Mouse (Mus musculus) liver, embryonic 12.5 days (tissue): ENCODE data around the gene Nlrc3. TPM values are rescaled to one million over a fixed set of nuclear protein-coding genes. Genes with fewer than 3 reads are reported as not detected.

Experiments used
- ATAC-seq: fragments of 200-750 bp; cut with Nextera tagmentation; 2 replicates; pipeline ENCODE4 v1.8.0; 2017; ENCODE audit warnings: moderate number of reproducible peaks, mild to moderate bottlenecking, moderate library complexity
- H3K27ac ChIP-seq: fragments of 300-500 bp; sonication (generic); 2 replicates; pipeline ENCODE4 v1.5.1; 2016; ENCODE audit warnings: mild to moderate bottlenecking
- H3K27me3 ChIP-seq: fragments of 300-500 bp; sonication (generic); replicated peaks from 2 replicates; pipeline ENCODE4 v1.6.1; 2016; ENCODE audit warnings: mild to moderate bottlenecking, moderate library complexity
- H3K36me3 ChIP-seq: fragments of 300-500 bp; sonication (generic); 2 replicates; pipeline ENCODE4 v1.6.1; 2016; ENCODE audit warnings: mild to moderate bottlenecking, moderate library complexity
- H3K4me1 ChIP-seq: fragments of 300-500 bp; sonication (generic); 2 replicates; pipeline ENCODE4 v1.6.1; 2016
- H3K4me2 ChIP-seq: fragments of 300-500 bp; sonication (generic); 2 replicates; pipeline ENCODE4 v1.6.1; 2016; ENCODE audit warnings: mild to moderate bottlenecking, moderate library complexity
- H3K4me3 ChIP-seq: fragments of 300-500 bp; sonication (generic); 2 replicates; pipeline ENCODE4 v1.5.1; 2016; ENCODE audit warnings: mild to moderate bottlenecking, moderate library complexity
- H3K9ac ChIP-seq: fragments of 300-500 bp; sonication (generic); 2 replicates; pipeline ENCODE4 v1.6.1; 2016; ENCODE audit warnings: mild to moderate bottlenecking, moderate library complexity
- H3K9me3 ChIP-seq: fragments of 300-500 bp; sonication (generic); replicated peaks from 2 replicates; pipeline ENCODE4 v1.6.1; 2016; ENCODE audit warnings: mild to moderate bottlenecking, moderate library complexity
- WGBS: fragments of 180-500 bp; shearing (Covaris S2); methylation state at CpG from one replicate; pipeline ENCODE4 v1.1.7; 2016; ENCODE audit not compliant: insufficient replicate concordance; 5-methylcytosine and 5-hydroxymethylcytosine counted together
- microRNA-seq: library from miRNA; unstranded; fragments of <30 nt; microRNA quantifications from one replicate; pipeline ENCODE4, GENCODE M21; 2017
- polyA plus RNA-seq: library from polyadenylated mRNA; unstranded; fragments of >200 nt; fragmentation: Nextera tagmentation; extraction: Ambion mirVana; gene quantifications from 2 replicates; pipeline ENCODE4 v1.2.1, GENCODE M21; 2016

Nlrc3 gene
- polyA plus RNA-seq, 1 experiment from 2014 or later: 0.55 TPM

DNA sequence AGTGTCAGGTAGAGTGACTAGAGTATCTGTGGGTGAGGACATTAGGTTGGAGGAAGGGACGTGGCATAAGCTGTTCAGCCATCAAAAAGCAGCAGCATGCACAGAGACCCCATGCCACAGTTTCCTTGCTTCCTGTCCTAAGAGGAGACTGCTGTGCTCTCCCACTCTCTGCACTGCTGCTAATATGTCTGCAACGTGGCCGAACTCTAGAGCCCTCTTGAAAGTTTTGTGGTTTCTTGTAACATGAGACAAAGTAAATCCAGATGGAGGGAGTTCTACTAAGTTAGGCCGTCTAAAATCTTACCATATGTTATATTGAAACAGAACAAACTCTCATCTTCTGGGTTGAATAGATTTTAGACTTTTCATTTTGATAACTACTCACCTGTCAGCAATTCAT, 52.5 kb downstream of the Nlrc3 start:
- Histone ChIP-seq H3K27ac (no peak overlapping the region), H3K36me3 (peaks cover 75% of the 10 kb centered on the region), H3K4me2 (no peak overlapping the region), H3K4me1 (no peaks in the 10 kb centered on the region), H3K27me3 (no peaks in the 10 kb centered on the region), H3K9ac (no peak overlapping the region), H3K4me3 (no peak overlapping the region), H3K9me3 (no peaks in the 10 kb centered on the region)
- no peak for ATAC-seq
- 69% methylated on average over 4 of the region's 4 CpGs for WGBS

DNA sequence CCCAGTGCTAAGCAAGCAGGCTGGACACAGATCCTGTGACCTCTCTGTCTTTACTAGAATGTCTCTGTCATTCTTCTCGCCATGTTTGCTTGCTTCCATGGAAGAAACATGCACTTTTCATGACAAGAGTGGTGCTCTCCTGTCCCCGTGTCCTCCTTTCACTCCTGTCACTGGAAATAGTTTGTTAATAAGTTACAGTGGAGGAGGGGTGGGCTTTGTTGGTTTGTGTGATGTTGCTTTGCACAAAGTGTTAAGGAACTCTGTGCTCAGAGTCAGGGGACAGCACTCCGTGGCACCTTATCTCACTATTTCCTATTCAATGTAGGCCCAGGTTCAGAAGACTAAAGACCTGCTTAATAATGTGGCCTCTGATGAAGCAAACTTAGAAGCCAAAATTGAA, 52.9 kb downstream of the Nlrc3 start:
- H3K9me3 ChIP-seq: no peaks in the 10 kb centered on the region
- WGBS: 64% methylated on average over 3 of the region's 3 CpGs
- ATAC-seq: peak; percentile 18; the same call in 1 of the 2 replicates
- H3K4me2 ChIP-seq: no peak overlapping the region
- no peaks in the 10 kb centered on the region for H3K4me1 ChIP-seq
- no peaks in the 10 kb centered on the region for H3K27me3 ChIP-seq
- H3K27ac ChIP-seq: no peak overlapping the region
- H3K36me3 ChIP-seq: peaks cover 73% of the 10 kb centered on the region
- no peak overlapping the region for H3K9ac ChIP-seq
- no peak overlapping the region for H3K4me3 ChIP-seq

DNA sequence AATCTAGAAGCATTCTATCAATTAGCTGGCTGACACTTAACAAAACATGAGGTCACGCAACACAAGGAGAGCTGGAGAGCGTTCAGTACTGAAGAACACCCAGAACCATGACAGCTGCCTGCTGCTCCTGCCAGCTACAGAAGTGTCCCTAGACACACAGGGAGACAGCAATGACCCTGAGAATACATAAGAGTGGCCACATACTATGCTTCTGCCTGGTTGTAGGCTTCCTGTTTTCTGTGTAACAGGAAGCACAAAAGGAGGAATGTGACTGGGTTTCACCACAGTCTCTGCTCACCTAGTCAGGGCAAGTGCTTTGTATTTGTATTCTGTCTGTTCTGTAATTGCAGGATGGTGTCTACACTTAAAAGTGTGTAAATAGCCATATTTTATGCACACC, 55.7 kb downstream of the Nlrc3 start:
- no peak overlapping the region for H3K4me3 ChIP-seq
- no peak overlapping the region for H3K4me2 ChIP-seq
- no peak for ATAC-seq
- H3K9ac ChIP-seq: no peak overlapping the region
- no peaks in the 10 kb centered on the region for H3K4me1 ChIP-seq
- no peak overlapping the region for H3K27ac ChIP-seq
- no peaks in the 10 kb centered on the region for H3K27me3 ChIP-seq
- H3K9me3 ChIP-seq: no peaks in the 10 kb centered on the region
- peaks cover 74% of the 10 kb centered on the region for H3K36me3 ChIP-seq
- WGBS: 89% methylated on average over 2 of the region's 2 CpGs

DNA sequence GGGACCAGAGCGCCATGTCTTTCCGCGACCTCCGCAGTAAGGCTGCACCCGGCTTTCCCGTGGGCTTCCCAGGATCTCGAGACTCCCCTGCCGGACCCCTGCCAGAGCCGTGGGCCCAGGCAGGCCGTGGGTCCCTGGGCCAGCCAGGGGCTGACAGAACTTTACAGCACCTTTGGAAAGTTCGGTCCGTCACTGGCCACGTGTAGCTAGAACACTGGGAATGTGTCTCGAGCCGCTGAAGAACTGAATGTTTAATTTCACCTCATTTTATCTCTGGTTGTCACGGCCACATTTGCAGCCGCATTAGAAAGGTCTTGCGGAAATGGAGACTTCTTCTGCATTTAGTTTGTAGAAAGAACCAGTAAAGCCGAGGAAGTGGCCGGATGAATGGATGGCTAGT, 67.3 kb downstream of the Nlrc3 start:
- no peak for ATAC-seq
- peak overlapping the region; percentile 82 for H3K9ac ChIP-seq
- H3K4me2 ChIP-seq: peak overlapping the region; percentile 91
- H3K27me3 ChIP-seq: no peaks in the 10 kb centered on the region
- no peaks in the 10 kb centered on the region for H3K9me3 ChIP-seq
- peaks cover 50% of the 10 kb centered on the region for H3K36me3 ChIP-seq
- peak overlapping the region; percentile 77 for H3K27ac ChIP-seq
- peak overlapping the region; percentile 76 for H3K4me3 ChIP-seq
- WGBS: 5% methylated on average over 20 of the region's 20 CpGs
- H3K4me1 ChIP-seq: peaks cover 16% of the 10 kb centered on the region

DNA sequence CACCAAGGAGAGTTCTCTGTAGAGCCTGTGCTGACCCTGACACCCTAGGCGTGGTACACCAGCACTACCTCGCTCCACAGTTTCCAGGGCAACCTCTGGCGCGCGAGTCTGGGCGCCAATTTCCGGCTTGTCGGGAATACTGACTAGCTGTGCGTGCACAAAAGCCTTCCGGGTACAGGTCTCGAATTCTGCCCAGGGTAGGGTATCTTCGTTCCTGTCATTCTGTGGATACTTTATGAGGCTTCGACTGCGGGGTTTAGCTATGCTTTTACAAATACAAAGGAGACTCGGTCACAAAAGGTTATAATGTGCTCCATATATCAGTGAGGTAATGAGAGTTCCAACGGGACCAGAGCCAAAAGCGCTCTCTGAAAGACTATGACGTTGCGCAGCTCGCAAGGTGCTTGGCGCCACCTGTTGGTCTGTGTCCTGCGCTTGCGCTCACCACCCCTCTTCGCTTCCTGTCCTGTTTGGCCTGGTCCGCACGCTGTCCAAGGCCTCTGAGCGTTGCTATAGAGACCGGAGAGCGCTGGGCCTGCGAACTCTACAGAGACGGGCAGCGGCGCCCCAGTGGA, 67.8 kb downstream of the Nlrc3 start, which contains the start of the genes 1700037C18Rik and Cluap1:
TSS of gene 1700037C18Rik (minus strand) at position 153 of the 575 bp plus-strand sequence.
TSS of gene Cluap1 (plus strand) at position 265 of the 575 bp plus-strand sequence.
- H3K27me3 ChIP-seq: no peaks in the 10 kb centered on the region
- under 1% methylated on average over 33 of the region's 33 CpGs for WGBS
- peak within 1 kb of the TSS; percentile 82 for H3K9ac ChIP-seq
- H3K36me3 ChIP-seq: peaks cover 50% of the 10 kb centered on the region
- H3K4me2 ChIP-seq: peak within 1 kb of the TSS; percentile 91
- H3K4me3 ChIP-seq: peak within 1 kb of the TSS; percentile 76
- H3K9me3 ChIP-seq: no peaks in the 10 kb centered on the region
- ATAC-seq: peak; percentile 96
- peak within 1 kb of the TSS; percentile 77 for H3K27ac ChIP-seq
- H3K4me1 ChIP-seq: peaks cover 16% of the 10 kb centered on the region

DNA sequence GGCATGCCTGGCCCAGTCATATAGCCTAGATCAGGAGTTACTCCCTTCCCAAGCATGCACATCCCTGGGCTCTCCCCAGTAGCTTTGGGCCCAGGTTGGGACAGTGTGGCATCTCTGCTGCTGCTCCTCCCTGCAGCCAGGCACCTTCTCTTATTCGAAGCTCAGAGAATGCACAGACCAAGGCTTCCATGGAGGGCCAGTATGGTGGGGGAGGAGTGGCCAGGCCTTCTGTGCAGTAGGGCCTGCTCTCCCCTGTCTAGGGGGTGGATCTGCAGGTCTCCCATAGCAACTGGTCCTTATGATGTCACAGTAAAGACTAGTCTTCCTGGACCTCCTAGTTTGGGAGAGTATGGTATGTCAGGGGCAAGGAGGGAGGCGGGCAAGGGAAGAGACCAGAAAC, 69.0 kb downstream of the Nlrc3 start:
- Histone ChIP-seq H3K4me1 (peaks cover 16% of the 10 kb centered on the region), H3K27me3 (no peaks in the 10 kb centered on the region), H3K4me3 (0 out of 2 replicates have a peak overlapping the region, but pooled peaks have one; percentile 76), H3K4me2 (peak overlapping the region; percentile 91), H3K9me3 (no peaks in the 10 kb centered on the region), H3K36me3 (peaks cover 50% of the 10 kb centered on the region), H3K27ac (no peak overlapping the region), H3K9ac (no peak overlapping the region)
- WGBS: 63% methylated on average over 2 of the region's 2 CpGs
- ATAC-seq: no peak

DNA sequence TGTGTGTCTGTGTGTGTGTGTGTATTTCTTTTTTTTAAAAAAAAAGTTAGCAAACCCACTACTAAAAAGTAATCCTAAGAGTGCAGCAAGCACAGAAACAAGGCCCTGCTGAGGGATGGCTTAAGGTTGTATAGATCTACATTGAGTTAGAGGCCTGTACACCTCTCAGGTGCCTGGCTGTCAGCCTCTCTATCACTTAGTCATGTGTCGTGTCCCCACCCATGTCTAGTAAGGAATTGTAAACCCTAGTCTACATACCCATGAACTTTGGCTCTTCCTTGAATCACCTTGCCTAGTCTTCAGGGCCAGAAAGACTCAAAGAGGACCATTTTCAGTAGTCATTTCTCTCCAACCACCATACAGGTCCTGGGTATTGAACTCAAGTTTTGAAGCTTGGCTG, 79.9 kb downstream of the Nlrc3 start:
- Histone ChIP-seq H3K36me3 (peaks cover 71% of the 10 kb centered on the region), H3K9ac (no peak overlapping the region), H3K4me3 (no peak overlapping the region), H3K4me2 (no peak overlapping the region), H3K27ac (no peak overlapping the region), H3K9me3 (no peaks in the 10 kb centered on the region), H3K27me3 (no peaks in the 10 kb centered on the region), H3K4me1 (peaks cover 22% of the 10 kb centered on the region)
- WGBS: 62% methylated on average over 1 of the region's 1 CpGs
- no peak for ATAC-seq

DNA sequence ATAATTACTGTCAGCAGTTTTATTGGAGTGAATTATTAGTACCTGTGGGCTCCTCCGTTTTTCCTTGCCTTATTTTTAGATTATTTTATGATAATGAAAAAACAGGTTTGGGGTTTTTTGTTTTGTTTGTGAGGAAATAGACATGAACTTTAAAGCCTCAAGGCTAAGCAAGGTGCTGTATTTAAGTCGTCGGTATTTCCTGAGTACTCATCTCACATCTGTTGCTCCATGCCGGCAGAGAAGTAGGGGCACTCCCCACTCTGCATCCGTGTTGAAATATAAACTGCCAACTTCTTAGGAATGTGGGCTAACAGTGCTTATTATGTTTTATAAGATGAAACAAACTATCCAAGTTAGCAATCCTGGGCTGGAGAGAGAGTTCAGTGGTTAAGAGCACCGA, 80.4 kb downstream of the Nlrc3 start:
- H3K27ac ChIP-seq: no peak overlapping the region
- peaks cover 22% of the 10 kb centered on the region for H3K4me1 ChIP-seq
- ATAC-seq: no peak
- 73% methylated on average over 6 of the region's 6 CpGs for WGBS
- H3K9ac ChIP-seq: no peak overlapping the region
- H3K27me3 ChIP-seq: no peaks in the 10 kb centered on the region
- no peak overlapping the region for H3K4me2 ChIP-seq
- no peaks in the 10 kb centered on the region for H3K9me3 ChIP-seq
- no peak overlapping the region for H3K4me3 ChIP-seq
- peaks cover 67% of the 10 kb centered on the region for H3K36me3 ChIP-seq

DNA sequence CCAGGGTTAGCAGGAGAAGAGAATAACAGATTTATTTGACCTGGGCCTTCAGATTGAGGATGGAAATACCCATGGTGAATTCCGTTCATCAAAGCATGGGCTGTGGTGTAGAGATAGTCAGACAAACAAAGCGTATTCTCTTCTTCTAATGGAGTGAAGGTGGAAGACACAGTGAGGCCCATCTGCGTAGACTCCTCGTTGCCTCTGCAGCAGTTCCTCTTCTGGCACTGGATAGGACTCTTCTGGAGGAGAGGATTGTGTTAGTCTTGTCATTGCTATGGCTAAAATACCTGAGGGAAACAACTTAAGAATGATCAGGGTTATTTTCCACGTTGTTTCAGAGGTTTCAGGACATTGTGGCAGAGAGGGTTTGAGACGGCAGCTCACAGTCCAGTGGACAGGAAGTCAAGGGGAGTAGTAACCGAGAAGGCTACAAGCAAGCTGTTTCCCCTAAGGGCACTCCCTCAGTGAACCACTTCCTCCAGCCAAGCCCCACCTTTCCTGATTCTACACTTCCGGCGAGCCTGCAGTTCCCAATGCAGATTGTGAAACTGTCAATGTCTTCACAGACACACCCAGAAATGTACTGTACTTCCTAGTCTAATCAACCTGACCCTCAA, 81.1 kb downstream of the Nlrc3 start:
- H3K36me3 ChIP-seq: peaks cover 59% of the 10 kb centered on the region
- 25% methylated on average over 9 of the region's 9 CpGs for WGBS
- no peaks in the 10 kb centered on the region for H3K27me3 ChIP-seq
- H3K4me2 ChIP-seq: peak overlapping the region; percentile 37
- no peaks in the 10 kb centered on the region for H3K9me3 ChIP-seq
- H3K4me1 ChIP-seq: peaks cover 22% of the 10 kb centered on the region
- H3K27ac ChIP-seq: peak overlapping the region; percentile 43; the same call in 1 of the 2 replicates
- H3K9ac ChIP-seq: no peak overlapping the region; the same call in 1 of the 2 replicates
- H3K4me3 ChIP-seq: no peak overlapping the region
- ATAC-seq: peak; percentile 66

Small RNA genes lying within 50 kb of the gene (microRNA-seq; reads per million reads assigned to microRNA genes)
- not detected for gene Gm23493

Other genes with a start within 250 kb of the Nlrc3 start
- 23.3 and 24.7 TPM in 2 replicates for gene Zfp263, start 232.5 kb downstream of the Nlrc3 start, polyA plus RNA-seq
- gene Olfr15, start 145.8 kb downstream of the Nlrc3 start, polyA plus RNA-seq: not detected in 2 replicates
- 0.38 and 0.41 TPM in 2 replicates for gene Zfp174, start 129.4 kb downstream of the Nlrc3 start, polyA plus RNA-seq
- gene Naa60, start 104.3 kb downstream of the Nlrc3 start, polyA plus RNA-seq: 28.1 and 30.3 TPM in 2 replicates
- gene Zfp597, start 92.1 kb downstream of the Nlrc3 start, polyA plus RNA-seq: 3.0 and 3.2 TPM in 2 replicates
- 0.81 and 1.2 TPM in 2 replicates for gene Gm20695, start 92.0 kb downstream of the Nlrc3 start, polyA plus RNA-seq
- 3.1 and 3.9 TPM in 2 replicates for gene 1700037C18Rik, start 67.9 kb downstream of the Nlrc3 start, polyA plus RNA-seq
- gene Cluap1, start 67.8 kb downstream of the Nlrc3 start, polyA plus RNA-seq: 12.4 and 12.5 TPM in 2 replicates
- 14.0 and 16.5 TPM in 2 replicates for gene Slx4, start 27.1 kb upstream of the Nlrc3 start, polyA plus RNA-seq
- gene Dnase1, start 60.3 kb upstream of the Nlrc3 start, polyA plus RNA-seq: 2.1 and 3.2 TPM in 2 replicates
- 99.4 and 104 TPM in 2 replicates for gene Trap1, start 101.2 kb upstream of the Nlrc3 start, polyA plus RNA-seq
- 11.6 and 12.1 TPM in 2 replicates for gene Crebbp, start 237.4 kb upstream of the Nlrc3 start, polyA plus RNA-seq